Mouse (Mus musculus): ENCODE results near the gene Wnt5b.

Gene Wnt5b

GRCm38 (mm10) chr6:119418392-119419251 lies 125.5 kb downstream of the Wnt5b start:
- in situ Hi-C loops (cut with MboI, MseI), result no loop called here

GRCm38 (mm10) chr6:119417821-119418220 lies 126.3 kb downstream of the Wnt5b start:
- in situ Hi-C loops (cut with MboI, MseI), result no loop called here

GRCm38 (mm10) chr6:119417354-119417753 lies 126.8 kb downstream of the Wnt5b start, which contains the start of gene Adipor2:
Adipor2 (minus strand) TSS chr6:119417704.
- in situ Hi-C loops (cut with MboI, MseI), result no loop called here

- in situ Hi-C loops (cut with MboI, MseI), result no loop called here
Measured at GRCm38 (mm10) chr6:119416643-119417042, 127.5 kb downstream of the Wnt5b start.

GRCm38 (mm10) chr6:119414262-119415043 lies 129.7 kb downstream of the Wnt5b start:
- in situ Hi-C loops (cut with MboI, MseI), result no loop called here

GRCm38 (mm10) chr6:119412588-119412987 lies 131.6 kb downstream of the Wnt5b start:
- in situ Hi-C loops (cut with MboI, MseI), result no loop called here

GRCm38 (mm10) chr6:119411511-119411910 lies 132.6 kb downstream of the Wnt5b start:
- in situ Hi-C loops (cut with MboI, MseI), result no loop called here

- in situ Hi-C loops (cut with MboI, MseI), result no loop called here
Measured at GRCm38 (mm10) chr6:119409766-119410165, 134.4 kb downstream of the Wnt5b start.

GRCm38 (mm10) chr6:119408582-119408981 lies 135.6 kb downstream of the Wnt5b start:
- in situ Hi-C loops (cut with MboI, MseI), result no loop called here

GRCm38 (mm10) chr6:119407818-119408217 lies 136.3 kb downstream of the Wnt5b start:
- in situ Hi-C loops (cut with MboI, MseI), result no loop called here

GRCm38 (mm10) chr6:119406528-119406927 lies 137.6 kb downstream of the Wnt5b start:
- in situ Hi-C loops (cut with MboI, MseI), result no loop called here

- in situ Hi-C loops (cut with MboI, MseI), result no loop called here
Measured at GRCm38 (mm10) chr6:119405310-119405709, 138.8 kb downstream of the Wnt5b start.

GRCm38 (mm10) chr6:119404854-119405253 lies 139.3 kb downstream of the Wnt5b start:
- in situ Hi-C loops (cut with MboI, MseI), result loop anchor here (5.0 kb wide), 1 partner anchor 32 kb away; no protein-coding TSS in a partner anchor

- in situ Hi-C loops (cut with MboI, MseI), result loop anchor here (5.0 kb wide), 1 partner anchor 34 kb away; no protein-coding TSS in a partner anchor
Measured at GRCm38 (mm10) chr6:119402976-119403375, 141.2 kb downstream of the Wnt5b start.

GRCm38 (mm10) chr6:119401545-119402304 lies 142.4 kb downstream of the Wnt5b start:
- in situ Hi-C loops (cut with MboI, MseI), result loop anchor here (5.0 kb wide), 1 partner anchor 36 kb away; no protein-coding TSS in a partner anchor

- in situ Hi-C loops (cut with MboI, MseI), result loop anchor here (5.0 kb wide), 1 partner anchor 37 kb away; no protein-coding TSS in a partner anchor
Measured at GRCm38 (mm10) chr6:119400649-119401048, 143.5 kb downstream of the Wnt5b start.

- in situ Hi-C loops (cut with MboI, MseI), result no loop called here
Measured at GRCm38 (mm10) chr6:119399371-119399770, 144.8 kb downstream of the Wnt5b start.

- in situ Hi-C loops (cut with MboI, MseI), result no loop called here
Measured at GRCm38 (mm10) chr6:119396309-119396634, 147.9 kb downstream of the Wnt5b start.

- in situ Hi-C loops (cut with MboI, MseI), result no loop called here
Measured at GRCm38 (mm10) chr6:119395421-119396308, 148.5 kb downstream of the Wnt5b start.

GRCm38 (mm10) chr6:119392836-119393235 lies 151.3 kb downstream of the Wnt5b start:
- in situ Hi-C loops (cut with MboI, MseI), result no loop called here

- in situ Hi-C loops (cut with MboI, MseI), result no loop called here
Measured at GRCm38 (mm10) chr6:119390728-119391127, 153.4 kb downstream of the Wnt5b start.

All from T-helper 1 cell (primary cell).